Mouse (Mus musculus) mature B cell (primary cell): ENCODE results near the gene Hmgb1.

ENCODE experiments used
- in situ Hi-C: fragments of 300-500 bp; cut with MboI; formaldehyde crosslinking; loops from 2 replicates; pipeline ENCODE4 v1.14.3; 2019

Hmgb1 gene

DNA sequence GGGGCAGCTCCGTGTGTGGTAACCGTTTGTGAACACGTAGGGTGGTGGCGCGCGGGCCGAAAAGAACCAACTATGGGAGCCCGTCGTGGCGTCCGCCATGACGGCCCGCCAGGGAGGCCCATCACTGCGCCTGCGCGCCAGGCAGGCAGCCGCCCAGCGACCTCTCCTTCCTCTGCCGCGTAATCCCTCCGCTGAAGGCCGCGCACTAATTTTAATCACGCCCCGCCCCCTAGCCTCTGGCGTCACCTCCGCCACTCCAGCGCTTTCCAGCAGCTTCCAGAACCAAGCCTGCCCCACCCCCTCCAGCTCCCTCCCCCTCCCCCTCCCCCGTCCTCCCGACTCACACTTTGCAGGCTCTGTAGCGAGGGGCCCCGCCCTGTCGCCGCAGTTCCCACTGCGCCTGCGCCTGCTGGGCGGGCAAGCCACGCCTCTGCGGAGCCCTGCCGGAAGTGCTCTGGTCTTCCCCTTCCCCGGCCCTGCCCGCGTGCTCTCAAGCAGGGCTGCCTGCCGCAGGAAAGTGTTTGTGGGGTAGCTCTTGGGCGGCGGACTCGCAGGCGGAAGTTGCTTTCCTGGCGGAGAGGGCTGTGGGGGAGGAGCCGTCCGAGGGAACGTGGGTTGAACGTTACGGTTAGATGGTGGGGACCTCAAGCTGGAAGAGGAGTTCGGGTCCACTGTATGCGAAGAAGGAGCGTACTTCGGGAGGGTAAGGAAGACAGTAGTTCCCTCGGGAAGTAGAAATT is at the start of gene Hmgb1, which contains the start of gene Uspl1:
Hmgb1 (minus strand) TSS at position 386 of the 740 bp plus-strand sequence.
Uspl1 (plus strand) TSS at position 247 of the 740 bp plus-strand sequence.
- in situ Hi-C loops, result no loop called here

GRCm38 (mm10) chr5:149229619-149230339 is 45.5 kb upstream of the Hmgb1 start:
- in situ Hi-C loops, result no loop called here

DNA sequence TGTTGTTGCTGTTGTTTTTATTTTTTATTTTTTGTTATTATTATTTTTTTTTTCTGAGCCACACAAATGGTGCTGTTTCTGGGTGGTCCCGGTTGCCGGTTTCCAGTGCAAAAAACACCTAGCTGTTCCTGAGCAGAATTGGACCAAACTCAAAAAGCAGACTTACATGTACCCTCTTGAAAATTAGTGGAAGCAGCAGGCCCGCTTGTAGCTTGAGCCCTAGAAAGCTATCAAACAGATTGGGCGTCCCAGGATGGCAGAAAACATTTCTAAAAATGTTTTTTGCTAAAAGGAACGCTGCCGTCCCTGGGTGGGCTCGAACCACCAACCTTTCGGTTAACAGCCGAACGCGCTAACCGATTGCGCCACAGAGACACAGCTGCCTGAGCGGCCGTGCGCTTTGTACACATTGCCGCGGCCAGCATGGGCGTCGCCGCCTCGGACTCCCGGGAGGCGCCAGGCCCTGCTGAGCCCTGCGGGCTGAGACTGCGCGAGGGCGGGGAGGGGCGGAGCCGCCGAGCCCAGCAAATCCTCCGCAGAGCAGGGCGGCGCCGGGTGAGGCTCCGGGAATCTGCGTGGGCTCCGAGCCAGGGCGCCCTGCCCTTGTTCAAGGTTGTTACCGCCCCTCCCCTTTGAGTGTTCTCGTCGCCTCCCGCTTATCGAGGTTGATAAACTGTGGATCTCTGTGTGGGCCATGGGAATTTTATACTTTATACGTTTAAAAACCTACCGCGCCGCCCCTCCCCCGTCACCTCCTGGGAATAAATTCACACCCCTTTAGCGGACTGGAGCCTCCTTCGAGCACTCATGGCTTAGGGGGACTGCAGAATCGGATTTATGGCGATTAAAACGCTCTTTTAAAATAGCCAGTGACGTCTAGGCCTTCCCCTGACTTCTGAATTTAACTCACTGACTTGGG is 44.7 kb upstream of the Hmgb1 start:
- in situ Hi-C loops, result no loop called here

- in situ Hi-C loops, result no loop called here
These were observed 40.4 kb upstream of the Hmgb1 start for GRCm38 (mm10) chr5:149224666-149225065.

- in situ Hi-C loops, result no loop called here
These were observed 37.1 kb upstream of the Hmgb1 start for GRCm38 (mm10) chr5:149221355-149221754.

- in situ Hi-C loops, result no loop called here
These were observed 35.2 kb upstream of the Hmgb1 start for GRCm38 (mm10) chr5:149219493-149219892.

- in situ Hi-C loops, result no loop called here
These were observed 33.5 kb upstream of the Hmgb1 start for GRCm38 (mm10) chr5:149217524-149218357.

GRCm38 (mm10) chr5:149215540-149215939 is 31.3 kb upstream of the Hmgb1 start:
- in situ Hi-C loops, result no loop called here

DNA sequence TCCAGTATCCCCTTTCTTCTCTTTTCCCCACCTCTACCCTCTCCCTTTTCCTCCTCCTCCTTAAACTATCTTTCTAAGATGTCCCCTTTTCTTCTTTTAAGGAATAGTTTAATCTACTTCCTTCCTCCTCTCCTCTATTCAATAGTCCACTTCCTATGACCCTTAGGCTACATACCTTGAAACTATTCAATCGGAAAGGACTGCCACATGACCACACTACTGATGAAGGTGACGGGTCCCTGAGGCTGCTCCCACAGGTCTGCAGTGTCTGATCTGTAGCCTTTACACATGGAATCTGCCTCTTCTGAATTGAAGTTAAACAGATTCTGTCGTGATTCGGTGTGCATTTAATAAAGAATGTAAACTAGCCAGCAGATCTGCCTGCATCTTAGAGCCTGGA is 28.5 kb upstream of the Hmgb1 start:
- in situ Hi-C loops, result no loop called here

DNA sequence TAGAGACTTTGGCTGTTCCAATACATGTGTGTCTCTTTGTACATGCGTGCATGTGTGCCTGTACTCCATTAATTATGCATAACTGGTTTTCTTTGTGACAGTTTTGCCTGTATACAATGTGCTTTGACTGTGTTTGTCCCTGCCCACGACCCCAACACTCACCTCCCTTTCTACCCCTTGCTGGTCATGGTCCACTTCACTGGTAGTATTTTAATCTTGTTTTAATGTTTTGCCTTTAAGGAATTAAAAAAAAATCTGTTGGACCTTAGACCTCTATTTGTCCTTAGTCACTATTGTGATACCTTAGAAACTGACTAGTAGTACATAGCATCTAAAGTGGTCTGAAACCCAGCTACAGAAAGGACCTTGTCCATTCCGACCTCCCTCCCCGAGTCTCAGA is 26.8 kb upstream of the Hmgb1 start:
- in situ Hi-C loops, result no loop called here

GRCm38 (mm10) chr5:149209328-149209727 is 25.0 kb upstream of the Hmgb1 start:
- in situ Hi-C loops, result no loop called here

DNA sequence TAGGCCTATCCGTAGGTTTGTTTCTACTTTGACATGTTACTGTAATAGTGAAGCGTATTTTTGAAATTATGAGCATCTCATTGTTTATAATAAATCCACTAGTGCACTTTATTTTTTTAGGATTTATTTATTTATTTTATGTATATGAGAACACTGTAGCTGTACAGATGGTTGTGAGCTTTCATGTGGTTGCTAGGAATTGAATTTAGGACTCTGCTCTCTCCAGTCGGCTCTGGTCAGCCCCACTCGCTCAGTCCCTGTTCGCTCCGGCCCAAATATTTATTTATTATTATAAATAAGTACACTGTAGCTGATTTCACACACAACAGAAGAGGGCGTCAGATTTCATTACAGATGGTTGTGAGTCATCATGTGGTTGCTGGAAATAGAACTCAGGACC is 24.5 kb upstream of the Hmgb1 start:
- in situ Hi-C loops, result no loop called here

DNA sequence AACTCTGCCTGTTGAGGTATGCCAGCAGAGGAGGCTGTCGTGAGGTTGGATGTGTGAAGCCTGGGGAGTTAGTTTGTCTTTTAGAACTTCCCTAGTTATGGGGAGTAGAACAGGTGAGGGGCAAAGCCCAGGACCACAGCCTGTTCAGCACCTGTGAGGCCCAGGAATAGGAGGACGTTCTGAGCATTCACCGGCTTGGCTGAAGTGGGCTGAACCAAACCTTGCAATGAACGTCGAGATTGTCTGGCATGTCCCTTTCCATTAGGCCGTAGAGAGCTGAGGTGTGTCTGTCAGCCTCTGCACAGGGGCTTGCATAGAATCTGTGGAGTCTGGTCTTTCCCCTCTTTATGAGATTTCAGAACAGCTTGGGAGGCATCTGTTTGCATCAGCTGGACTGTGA is 23.4 kb upstream of the Hmgb1 start:
- in situ Hi-C loops, result no loop called here

GRCm38 (mm10) chr5:149206286-149206685 is 22.0 kb upstream of the Hmgb1 start:
- in situ Hi-C loops, result no loop called here

DNA sequence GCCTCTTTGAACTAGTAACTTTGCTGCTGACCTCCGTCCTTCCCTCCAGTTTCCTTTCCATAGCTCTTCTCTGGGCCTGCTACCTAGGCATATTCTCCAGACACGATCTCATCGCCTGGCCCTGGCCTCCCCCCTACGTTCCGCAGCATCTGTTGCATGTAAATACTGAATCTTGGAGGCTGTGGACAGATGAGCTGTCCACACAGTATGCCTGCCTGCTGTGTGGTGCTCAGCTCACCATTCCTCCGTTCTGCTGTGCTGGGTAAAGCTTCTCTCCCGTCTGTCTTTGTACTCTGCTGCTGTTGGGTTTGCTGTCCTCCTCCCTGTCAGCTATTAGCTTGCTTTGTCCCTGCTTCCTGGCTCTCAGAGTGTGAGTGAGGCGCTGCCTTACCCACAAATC is 21.0 kb upstream of the Hmgb1 start:
- in situ Hi-C loops, result no loop called here

- in situ Hi-C loops, result no loop called here
These were observed 20.5 kb upstream of the Hmgb1 start for GRCm38 (mm10) chr5:149204822-149205221.

GRCm38 (mm10) chr5:149203796-149204375 is 19.6 kb upstream of the Hmgb1 start:
- in situ Hi-C loops, result no loop called here

DNA sequence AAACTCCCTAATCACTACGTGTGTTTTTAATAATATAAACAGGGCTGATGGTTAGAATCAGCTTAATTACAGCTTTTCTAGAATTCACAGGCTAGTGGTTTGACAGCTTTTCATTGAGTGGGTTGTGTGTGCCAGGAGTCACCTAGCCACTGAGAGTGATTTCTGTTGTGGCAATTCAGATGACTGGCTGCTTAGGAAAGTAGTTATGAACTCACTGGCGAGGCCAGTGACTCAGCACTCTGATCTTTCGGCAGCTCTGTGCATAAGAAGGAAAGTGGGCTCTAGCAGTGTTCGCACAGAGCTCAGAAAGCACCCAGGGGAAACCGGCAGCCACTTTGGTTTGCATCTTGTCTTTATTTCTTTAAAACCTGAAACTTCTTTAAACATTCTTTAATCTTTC is 18.7 kb upstream of the Hmgb1 start:
- in situ Hi-C loops, result no loop called here

GRCm38 (mm10) chr5:149198782-149199181 is 14.5 kb upstream of the Hmgb1 start:
- in situ Hi-C loops, result no loop called here

DNA sequence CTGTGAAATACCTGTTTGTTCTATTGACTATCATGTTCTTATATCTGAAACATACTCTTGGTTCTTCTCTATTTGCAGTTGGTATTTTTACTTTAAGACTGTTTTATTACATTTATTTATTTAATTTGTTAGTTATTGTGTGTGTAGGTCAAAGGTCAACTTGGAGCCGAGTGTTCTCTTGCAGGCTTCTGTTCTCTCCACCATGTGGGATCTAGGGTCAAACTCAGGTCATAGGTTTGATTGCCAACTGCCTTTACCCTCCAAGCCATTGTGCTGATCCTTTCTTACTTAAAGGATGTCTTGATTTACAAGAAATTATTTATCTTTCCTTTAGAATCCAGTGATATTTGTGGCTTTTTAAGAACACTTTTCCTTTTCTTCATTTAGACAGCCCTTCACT is 12.3 kb upstream of the Hmgb1 start:
- in situ Hi-C loops, result no loop called here

DNA sequence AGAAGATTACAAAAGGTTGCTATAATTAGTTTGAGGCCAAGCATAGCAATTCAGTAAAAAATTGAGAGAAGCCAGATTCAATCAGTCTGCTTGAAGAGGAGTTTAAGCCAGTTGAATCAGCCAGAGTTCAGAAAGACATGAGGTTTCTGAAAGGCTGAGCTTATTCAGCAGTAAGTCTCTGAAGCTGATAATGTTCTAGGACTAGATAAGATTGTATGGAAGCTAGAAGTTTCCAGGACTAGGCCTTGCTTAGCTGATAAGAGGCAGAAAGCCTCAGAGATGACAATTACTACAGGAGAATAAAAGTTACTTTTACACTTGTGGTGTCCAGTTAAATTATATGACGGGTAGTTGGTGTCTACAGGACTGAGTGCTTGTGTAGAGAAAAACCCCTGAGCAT is 5.9 kb upstream of the Hmgb1 start:
- in situ Hi-C loops, result no loop called here
